Comparison of ENCODE assay signal across 30 mouse cellular contexts in the genomic region with DNA sequence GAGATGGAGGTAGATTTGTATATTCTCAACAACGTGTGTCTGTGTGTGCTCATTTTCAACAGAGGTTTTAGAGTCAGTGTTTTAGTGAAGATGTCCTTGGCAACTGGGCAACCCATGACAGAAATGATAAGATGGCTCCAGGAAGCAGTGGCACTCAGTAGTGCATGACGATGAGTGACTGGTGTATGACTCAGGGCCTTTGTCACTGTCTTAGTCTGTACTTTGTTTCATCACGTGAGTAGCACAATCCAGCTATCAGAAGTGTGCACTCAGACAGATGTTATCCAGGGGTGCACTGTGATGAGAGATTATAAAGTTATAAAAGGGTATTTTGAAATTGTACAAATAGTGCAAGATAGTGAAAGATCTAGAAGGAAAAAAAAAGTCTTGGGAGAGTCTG. TPM values are rescaled to one million over a fixed set of nuclear protein-coding genes. Genes with fewer than 3 reads are reported as not detected.
DNase-seq lines count a peak whose midpoint lies in the region; ATAC-seq lines count a peak whose summit lies in the region.
"Had no signal": no experiment of that assay in that cellular context is flagged by ENCODE, and none has a peak within 500 bp of the region (broad histone marks: within the 10 kb centered on the region; RNA-seq: fewer than 3 reads in every experiment).

No protein-coding gene starts in this region.

- DNase-seq in 3T3-L1 (ENCODE audit: low read depth, low spot score), result peak; percentile 46
- peak; percentile 86 for DNase-seq in 416B (ENCODE audit: low read depth)
- peak; percentile 25 for DNase-seq in adrenal gland, adult 8-10 months
- DNase-seq in heart, postnatal 25 days (ENCODE audit: low spot score), result no peak
- DNase-seq in gastrocnemius, adult 8-10 months (ENCODE audit: low spot score in 2 of 2), result no peak
- DNase-seq: cerebellum, adult 11 months; cerebellum, adult 9-10 months; cerebellum, postnatal 36 days; gastrocnemius, adult 2 months; heart, adult 2 months; kidney, adult 9 months; kidney, postnatal 10 days; liver, embryonic 13.5 days; lung, adult 2 months; lung, postnatal 10 days; right cerebral cortex, postnatal 4 days; thymus, adult 2 months; thymus, postnatal 36 days had no signal

- H3K36me3 ChIP-seq in intestine, embryonic 15.5 days, result no peaks in the 10 kb centered on the region
- H3K36me3 ChIP-seq: embryonic facial prominence, embryonic 12.5 days; forebrain, embryonic 15.5 days; heart, embryonic 12.5 days; limb, embryonic 13.5 days; liver, embryonic 13.5 days; midbrain, embryonic 10.5 days; midbrain, embryonic 15.5 days; neural tube, embryonic 12.5 days had no signal

- no peak overlapping the region for H3K4me2 ChIP-seq in intestine, embryonic 15.5 days (replicated peaks)
- H3K4me2 ChIP-seq: embryonic facial prominence, embryonic 12.5 days; forebrain, embryonic 15.5 days; heart, embryonic 12.5 days; limb, embryonic 13.5 days; liver, embryonic 13.5 days; midbrain, embryonic 15.5 days; neural tube, embryonic 12.5 days had no signal

- WGBS in intestine, embryonic 15.5 days, result 59% methylated on average over 3 of the region's 3 CpGs

- H3K27ac ChIP-seq in intestine, embryonic 15.5 days, result no peak overlapping the region
- H3K27ac ChIP-seq: embryonic facial prominence, embryonic 12.5 days; forebrain, embryonic 15.5 days; gastrocnemius, adult 2 months; heart, adult 2 months; limb, embryonic 13.5 days; liver, embryonic 13.5 days; macrophage; midbrain, embryonic 10.5 days; midbrain, embryonic 15.5 days; neural tube, embryonic 12.5 days had no signal

- peak; percentile 97 for ATAC-seq in intestine, embryonic 15.5 days
- no peak for ATAC-seq in monocyte, adult 5-6 weeks (replicated peaks; ENCODE audit: insufficient number of reproducible peaks, low FRiP score, low TSS enrichment, poor library complexity, severe bottlenecking)
- ATAC-seq: activated CD4-positive, CD25-positive, alpha-beta regulatory T cell, adult 4 months; forebrain, embryonic 15.5 days; hindbrain, embryonic 16.5 days; midbrain, embryonic 15.5 days had no signal

- no peaks in the 10 kb centered on the region for H3K27me3 ChIP-seq in intestine, embryonic 15.5 days (replicated peaks)
- H3K27me3 ChIP-seq: embryonic facial prominence, embryonic 12.5 days; forebrain, embryonic 15.5 days; heart, embryonic 12.5 days; limb, embryonic 13.5 days; liver, embryonic 13.5 days; midbrain, embryonic 15.5 days; neural tube, embryonic 12.5 days had no signal

- no peaks in the 10 kb centered on the region for H3K9me3 ChIP-seq in intestine, embryonic 15.5 days
- H3K9me3 ChIP-seq: embryonic facial prominence, embryonic 12.5 days; forebrain, embryonic 15.5 days; heart, embryonic 12.5 days; limb, embryonic 13.5 days; liver, embryonic 13.5 days; midbrain, embryonic 10.5 days; midbrain, embryonic 15.5 days; neural tube, embryonic 12.5 days had no signal

- no peak overlapping the region for H3K9ac ChIP-seq in intestine, embryonic 15.5 days
- H3K9ac ChIP-seq: embryonic facial prominence, embryonic 12.5 days; forebrain, embryonic 15.5 days; heart, embryonic 12.5 days; limb, embryonic 13.5 days; liver, embryonic 13.5 days; midbrain, embryonic 15.5 days; neural tube, embryonic 12.5 days had no signal

- no peaks in the 10 kb centered on the region for H3K4me1 ChIP-seq in intestine, embryonic 15.5 days (replicated peaks)
- H3K4me1 ChIP-seq: embryonic facial prominence, embryonic 12.5 days; forebrain, embryonic 15.5 days; limb, embryonic 13.5 days; liver, embryonic 13.5 days; midbrain, embryonic 10.5 days; midbrain, embryonic 15.5 days; neural tube, embryonic 12.5 days had no signal

- H3K4me3 ChIP-seq in intestine, embryonic 15.5 days (replicated peaks), result no peak overlapping the region
- H3K4me3 ChIP-seq: embryonic facial prominence, embryonic 12.5 days; forebrain, embryonic 15.5 days; gastrocnemius, adult 2 months; heart, adult 2 months; heart, embryonic 12.5 days; limb, embryonic 13.5 days; liver, embryonic 13.5 days; midbrain, embryonic 10.5 days; midbrain, embryonic 15.5 days; neural tube, embryonic 12.5 days had no signal

- intact Hi-C loops in heart, postnatal 25 days (cut with DNase I), result no loop called here

RNA-seq across cellular contexts. Expression of a gene that starts 44.5 kb away (rescaled TPM):
- 1 to 10 TPM; 2.0 to 5.5 (median 3.7) TPM for total RNA-seq in adrenal gland, adult 8-10 months (2022)
- 10.0 and 11.1 TPM in 2 replicates for polyA plus RNA-seq in intestine, embryonic 15.5 days (2015; fragmentation: Nextera tagmentation; extraction: Ambion mirVana)
- 1 to 10 TPM; 6.3 to 7.0 TPM for total RNA-seq in heart, postnatal 25 days (2021)
- 7.4 to 14.4 TPM (median 12.0 TPM) in 3 replicates for total RNA-seq in monocyte, adult 5-6 weeks (2017)
- 1 to 10 TPM in 3 of 4 experiments, under 1 TPM in 1; 0.60 to 1.8 (median 1.2) TPM for total RNA-seq in gastrocnemius, adult 8-10 months (2022)
- polyA plus RNA-seq: macrophage had no signal

Comparison
In these comparisons a context has a peak if more than half of its experiments do, and no peak if none do; other contexts are left out.
1. DNase-seq: peak in 3T3-L1 (single experiment), 416B (single experiment) and adrenal gland, adult 8-10 months (single experiment); none in heart, postnatal 25 days (single experiment) and gastrocnemius, adult 8-10 months (0 of 2).